Mouse (Mus musculus) spleen, postnatal 36 days (tissue): Measurements from ENCODE around the gene Slain2.
"Not testable (repeated sequence)": the region's sequence is repeated elsewhere in the genome, so short reads cannot be mapped to it uniquely, and the experiment has no call there.

Source experiments
- DNase-seq, 2 experiments: peaks; one replicate each; pipeline ENCODE4 v3.0.0; 2022; ENCODE audit warnings: low spot score in 2 of 2, mixed read lengths in 1 of 2

Gene Slain2

DNA sequence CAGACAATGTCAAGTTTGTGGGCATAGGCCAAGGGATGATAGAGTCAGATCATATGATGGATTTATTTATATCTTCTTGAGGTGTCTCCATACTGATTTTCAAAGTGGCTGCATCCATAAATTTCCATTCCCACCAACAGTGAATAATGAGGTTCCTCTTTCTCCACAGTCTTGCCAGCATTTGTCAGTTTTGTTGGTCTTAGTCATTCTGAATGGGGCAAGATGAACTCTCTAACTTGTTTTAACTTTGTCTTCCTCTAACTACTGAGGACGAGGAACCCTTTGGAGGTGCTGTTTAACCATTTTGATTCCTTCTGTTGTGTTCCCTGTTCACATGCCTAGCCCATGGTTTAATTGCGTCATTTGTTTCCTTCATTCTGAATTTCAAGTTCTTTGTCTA, 36.1 kb downstream of the Slain2 start:
- no peak for DNase-seq

DNA sequence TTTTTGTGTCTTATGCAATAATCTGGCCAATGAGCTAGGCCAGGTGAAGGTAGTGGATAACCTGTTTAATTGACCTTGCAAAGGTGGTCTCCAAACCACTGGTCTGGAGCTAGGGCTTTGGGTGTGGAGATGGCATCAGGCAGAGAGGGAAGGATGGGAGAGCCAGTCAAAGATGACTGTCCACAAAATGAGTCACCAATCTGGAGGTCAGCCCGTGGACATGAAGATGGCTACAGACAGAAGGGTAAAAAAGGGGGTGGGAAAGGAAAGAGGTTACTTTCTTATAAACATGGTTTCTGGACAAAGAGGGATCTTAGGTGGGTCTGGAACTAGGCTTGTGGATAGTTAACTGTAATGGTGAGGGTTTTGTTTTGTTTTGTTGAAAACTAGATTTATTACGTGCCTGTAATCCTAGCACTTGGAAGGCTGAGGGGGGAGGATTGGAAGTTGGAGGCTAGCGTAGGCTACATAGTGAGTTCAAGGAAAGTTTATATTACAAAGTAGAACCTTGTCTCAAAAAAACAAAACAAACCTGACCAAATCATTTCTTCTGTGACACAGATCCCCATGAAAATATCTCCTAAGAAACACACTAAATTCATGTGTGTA, 40.0 kb downstream of the Slain2 start:
- no peak for DNase-seq

DNA sequence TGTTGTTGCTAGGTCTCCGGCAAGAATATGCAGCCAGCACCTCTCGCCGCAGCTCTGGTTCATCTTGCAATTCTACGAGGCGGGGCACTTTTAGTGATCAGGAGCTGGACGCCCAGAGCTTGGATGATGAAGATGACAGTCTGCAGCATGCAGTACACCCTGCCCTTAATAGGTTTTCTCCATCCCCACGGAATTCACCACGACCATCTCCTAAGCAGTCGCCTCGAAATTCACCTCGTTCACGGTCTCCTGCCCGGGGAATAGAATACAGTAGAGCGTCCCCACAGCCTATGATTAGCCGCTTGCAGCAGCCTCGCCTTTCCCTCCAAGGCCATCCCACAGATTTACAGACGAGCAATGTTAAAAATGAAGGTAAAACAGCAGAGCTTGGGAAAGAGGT, 43.2 kb downstream of the Slain2 start:
- no peak for DNase-seq

DNA sequence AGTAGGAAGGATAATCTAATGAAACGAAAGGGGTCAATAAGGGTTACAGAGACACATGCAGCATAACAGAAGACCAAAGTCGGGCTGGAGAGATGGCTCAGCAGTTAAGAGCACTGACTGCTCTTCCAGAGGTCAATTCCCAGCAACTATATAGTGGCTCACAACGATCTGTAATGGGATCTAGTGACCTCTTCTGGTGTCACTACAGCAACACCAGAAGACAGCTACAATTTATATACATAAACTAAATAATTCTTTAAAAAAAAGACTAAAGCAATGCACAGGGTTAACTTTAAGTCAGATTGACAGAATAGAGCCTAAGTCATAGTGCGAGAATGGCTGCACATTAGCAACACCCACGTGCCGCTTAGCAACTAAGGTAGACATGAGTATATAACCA, 46.0 kb downstream of the Slain2 start:
- DNase-seq: no peak

DNA sequence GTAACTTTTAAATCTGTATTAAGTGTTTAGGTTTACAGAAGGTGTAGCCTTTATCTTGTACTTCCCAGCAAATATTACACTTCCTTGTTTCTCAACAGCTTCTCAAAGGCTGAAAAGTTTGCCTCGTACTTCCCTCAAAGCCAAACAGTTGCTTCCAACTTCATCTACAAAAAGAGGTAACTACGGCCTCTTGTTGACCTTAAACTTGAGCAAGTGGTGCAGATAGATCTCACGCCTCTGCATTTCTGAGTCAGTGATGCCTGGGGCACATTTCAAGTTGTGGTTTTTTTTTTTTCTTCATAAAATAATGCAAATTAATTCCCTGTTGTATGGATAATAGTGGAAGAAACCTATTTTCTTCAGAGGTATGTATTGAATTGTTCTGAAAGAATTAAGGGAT, 51.6 kb downstream of the Slain2 start:
- no peak for DNase-seq

DNA sequence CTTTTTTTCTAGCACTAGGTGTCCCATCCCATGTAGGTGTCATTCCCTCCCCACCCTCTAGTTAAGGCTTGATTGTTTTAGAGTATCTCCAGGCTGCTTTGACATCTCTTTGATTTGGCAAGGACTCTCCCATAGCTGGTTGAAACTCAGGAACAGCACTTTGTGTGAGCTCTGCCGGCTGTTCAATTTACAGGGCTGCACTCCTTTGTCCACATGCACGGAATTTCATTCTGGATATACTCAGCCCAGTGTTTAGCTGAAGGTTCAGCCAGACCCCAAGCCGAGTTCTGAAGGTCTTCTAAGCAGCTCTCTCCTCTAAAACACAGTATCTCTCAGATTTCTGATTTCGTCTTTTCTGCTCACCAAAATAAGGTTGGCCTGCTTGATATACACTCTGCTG, 58.3 kb downstream of the Slain2 start:
- no peak for DNase-seq

DNA sequence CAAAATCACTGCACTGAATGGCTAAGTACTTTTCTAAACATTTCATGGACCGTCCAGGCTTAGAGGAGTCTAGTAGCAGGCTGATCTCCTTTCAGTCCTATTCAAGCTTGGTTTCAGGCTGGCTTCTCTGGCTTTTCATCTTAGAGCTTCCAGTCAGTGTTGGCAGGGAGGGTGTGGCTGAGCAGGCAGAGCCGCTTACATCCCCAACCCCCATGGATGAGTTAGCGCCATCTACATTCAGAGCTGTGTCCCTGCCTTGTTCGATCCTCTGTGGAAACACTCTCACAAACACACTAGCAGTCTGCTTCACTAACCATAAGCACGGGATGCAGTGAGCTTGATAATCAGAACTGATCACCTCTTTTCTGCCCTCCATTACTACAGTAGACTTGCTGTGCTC, 58.8 kb downstream of the Slain2 start:
- DNase-seq: no peak

DNA sequence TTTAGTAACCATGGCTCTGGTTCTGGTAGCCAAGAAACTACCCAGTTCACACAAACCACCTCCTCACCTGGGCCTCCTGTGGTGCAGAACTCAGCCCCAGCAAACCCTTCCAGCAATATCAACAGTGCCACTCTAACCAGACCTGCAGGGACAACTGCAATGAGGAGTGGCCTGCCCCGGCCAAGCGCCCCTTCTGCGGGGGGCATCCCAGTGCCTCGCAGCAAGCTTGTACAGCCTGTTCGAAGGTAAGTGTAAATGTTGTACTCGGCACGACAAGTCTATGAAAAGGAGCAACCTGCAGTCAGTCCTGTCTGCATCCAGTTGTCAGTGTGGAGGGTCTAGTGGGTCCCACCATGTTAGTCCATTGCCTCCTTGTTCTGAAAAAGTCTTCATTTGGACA, 60.5 kb downstream of the Slain2 start, which contains the start of gene Gm10135:
Gene Gm10135 (minus strand): TSS at position 101 of the 400 bp plus-strand sequence.
- DNase-seq: no peak

DNA sequence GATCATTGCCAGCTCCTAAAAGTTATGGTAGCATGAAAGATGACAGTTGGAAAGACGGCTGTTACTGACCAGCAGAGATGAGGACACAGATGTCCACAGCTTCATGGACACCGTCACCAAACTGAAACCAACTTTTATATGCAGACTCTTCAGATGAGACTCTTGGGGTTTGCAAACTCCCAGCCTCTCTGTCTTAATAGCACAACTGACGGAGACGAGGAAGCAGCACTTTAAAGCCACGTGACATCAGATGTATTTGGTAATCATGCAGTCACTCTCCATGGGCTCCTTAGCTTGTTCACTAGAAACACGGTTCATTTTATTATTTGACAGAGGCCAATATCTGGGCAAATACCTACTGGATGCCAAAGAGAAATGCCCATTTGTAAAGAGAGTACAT, 61.9 kb downstream of the Slain2 start:
- DNase-seq: no peak

DNA sequence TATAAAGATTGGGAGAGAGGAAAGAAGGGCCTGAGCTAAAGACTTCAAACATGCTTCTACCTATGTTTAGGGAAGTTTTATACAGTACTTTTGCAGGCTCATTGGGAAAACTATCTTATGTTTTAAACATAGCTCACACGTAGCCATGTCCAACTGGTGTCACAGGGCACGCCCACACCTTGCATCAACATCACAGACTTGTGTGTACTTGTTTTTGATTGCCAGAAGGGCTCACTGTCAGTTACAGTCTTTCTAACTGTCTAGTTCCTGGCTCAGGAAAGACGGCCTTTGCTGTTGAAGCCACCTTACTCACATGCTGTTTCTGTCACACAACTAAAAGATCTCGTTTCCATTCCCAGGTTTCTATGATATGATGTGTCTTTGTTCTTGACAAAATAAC, 62.4 kb downstream of the Slain2 start:
- DNase-seq: no peak

DNA sequence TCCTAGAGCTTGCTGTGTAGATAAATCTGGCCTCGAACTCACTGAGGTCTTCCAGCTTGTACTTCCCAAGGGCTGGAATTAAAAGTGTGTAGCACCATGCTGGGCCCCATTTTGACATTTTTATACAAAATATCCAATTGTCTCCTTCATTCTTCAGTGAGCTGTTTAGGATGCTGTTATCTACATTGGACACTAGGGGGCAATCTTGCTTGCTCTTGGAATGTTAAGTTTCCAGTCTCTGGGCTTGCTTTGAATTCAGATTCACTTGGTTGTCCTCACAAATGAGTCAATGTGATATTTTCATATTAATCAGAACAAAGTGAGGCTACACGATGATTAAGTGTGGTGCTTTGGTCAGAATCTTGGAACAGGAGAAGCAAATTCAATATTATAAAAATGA, 70.0 kb downstream of the Slain2 start:
- DNase-seq: no peak

DNA sequence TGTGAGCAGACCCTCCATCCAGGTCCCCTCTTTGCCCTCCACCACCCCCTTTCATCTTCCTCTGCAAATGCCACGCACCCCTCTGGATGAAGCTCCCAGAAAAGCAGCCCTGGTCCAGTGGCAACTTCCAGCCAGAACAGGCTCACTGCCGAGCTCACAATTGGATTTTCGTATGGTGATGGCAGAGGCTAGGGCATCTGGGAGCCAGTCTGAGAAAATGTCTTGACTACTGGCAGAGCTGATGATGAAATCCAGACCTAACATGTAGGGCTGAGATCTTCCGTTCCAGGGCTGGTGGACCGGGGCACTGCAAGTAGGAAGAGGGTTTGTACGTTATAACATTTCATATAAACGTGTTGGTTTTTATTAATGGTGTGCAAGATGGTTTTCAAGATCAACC, 73.7 kb downstream of the Slain2 start:
- no peak for DNase-seq

DNA sequence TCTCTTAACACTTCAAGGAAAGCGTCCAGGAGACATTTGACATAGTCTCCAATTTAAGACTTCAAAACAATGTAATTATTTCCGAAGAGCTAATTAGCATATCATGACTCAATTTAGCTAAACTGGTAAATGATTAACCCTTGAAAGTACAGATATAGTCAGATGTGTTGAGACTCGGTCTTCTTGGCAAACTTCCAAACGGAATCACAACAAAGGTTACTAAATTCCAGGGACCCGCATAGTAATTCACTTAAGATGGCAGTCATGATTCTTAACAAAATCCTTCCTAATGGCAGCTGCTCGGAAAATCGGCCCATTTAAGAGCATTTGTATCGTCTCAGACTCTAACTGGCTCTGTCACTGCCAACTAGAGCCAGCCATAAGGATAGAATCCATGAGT, 75.7 kb downstream of the Slain2 start:
- DNase-seq: no peak

DNA sequence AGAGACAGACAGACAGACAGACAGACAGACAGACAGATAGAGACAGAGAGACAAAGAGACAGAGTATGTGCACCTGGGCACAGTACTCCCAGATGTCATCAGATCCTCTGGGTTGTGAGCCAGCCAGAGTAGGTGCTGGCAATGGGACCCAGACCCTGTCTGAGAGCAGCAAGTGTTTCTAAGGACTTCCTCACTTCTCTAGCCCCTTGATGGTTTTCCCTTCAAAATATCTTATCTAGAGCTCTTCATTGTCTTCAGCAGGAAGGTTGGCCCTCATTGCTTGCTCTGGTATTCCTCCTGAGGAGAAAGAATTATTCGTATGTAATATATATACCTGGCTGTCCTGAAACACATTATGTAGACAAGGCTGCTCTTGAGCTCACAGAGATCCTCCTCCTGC, 78.4 kb downstream of the Slain2 start:
- no peak for DNase-seq

DNA sequence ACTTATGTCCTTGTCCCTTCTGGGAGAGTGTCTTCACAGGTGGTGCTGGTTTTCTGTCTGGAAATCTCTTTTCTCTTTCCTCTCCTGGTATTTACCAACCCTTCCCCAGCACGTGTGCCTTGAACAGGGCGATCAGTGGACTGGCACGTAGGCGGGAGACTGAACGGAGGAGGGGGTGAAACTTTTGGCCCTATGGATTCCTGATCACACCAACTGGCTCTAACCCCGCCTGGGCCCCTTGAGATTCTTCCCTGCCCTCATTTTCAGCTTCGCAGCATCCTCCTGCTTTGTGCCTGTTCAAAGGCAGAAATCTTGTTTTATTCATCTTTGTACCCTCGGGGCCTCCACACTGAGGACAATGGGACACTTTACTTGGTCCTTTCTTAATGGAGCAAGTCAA, 80.3 kb downstream of the Slain2 start:
- no peak for DNase-seq

DNA sequence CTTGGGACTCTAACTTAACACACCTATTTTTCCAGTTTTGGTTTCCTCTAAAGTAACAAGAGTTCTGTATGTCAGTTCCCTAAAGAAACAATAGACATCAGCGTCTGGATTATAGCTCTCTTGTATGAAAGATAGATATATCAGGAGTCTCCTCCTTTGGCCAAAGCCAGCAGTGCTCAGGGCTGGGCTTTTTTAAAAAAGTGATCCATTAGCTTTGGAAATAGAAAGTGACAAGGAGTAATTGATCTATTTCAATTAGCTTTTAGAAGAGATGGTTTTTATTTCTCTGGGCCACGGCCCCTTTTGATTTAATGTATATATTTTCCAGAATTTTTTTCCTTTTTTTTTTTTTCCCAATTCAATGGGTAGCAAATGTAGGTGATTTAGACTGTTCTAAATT, 80.8 kb downstream of the Slain2 start:
- no peak for DNase-seq

DNA sequence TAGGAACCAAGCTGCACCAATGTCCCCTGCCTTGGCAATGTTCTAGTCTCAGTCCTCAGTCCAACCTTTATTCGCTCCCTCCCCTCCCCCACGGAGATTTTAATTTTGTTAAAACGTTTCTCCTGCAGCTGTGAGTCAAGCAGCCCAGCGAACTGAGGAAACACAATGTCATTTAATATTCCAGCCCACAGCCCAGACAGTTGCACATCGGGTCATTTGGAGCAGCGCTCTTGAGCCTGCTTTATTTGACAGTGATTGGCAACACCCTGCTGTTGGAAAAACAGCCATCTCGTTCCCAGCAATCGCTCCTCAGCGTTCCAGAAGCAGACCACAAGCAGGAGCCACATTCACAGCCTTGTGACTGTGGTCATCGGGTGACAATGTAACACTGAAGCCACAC, 81.3 kb downstream of the Slain2 start:
- DNase-seq: no peak

DNA sequence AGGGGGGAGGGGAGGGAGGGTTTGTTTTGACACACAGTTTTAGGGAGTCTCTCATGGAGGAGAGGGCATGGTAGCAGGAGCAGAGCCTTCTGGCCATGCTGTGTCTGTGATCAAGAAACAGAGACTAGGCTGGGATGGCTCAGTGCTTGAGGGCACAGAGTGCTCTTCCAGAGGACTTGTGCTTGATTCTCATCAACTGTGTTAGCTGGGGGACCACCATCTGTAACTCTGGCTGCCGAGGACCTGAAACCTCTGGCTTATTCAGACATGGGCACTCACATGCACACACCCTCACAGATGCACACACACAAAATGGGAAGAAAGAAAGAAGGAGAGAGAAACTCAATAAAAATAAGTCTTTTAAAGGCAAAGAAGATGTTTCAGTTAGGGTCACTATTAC, 84.4 kb downstream of the Slain2 start:
- DNase-seq: not testable (repeated sequence)

DNA sequence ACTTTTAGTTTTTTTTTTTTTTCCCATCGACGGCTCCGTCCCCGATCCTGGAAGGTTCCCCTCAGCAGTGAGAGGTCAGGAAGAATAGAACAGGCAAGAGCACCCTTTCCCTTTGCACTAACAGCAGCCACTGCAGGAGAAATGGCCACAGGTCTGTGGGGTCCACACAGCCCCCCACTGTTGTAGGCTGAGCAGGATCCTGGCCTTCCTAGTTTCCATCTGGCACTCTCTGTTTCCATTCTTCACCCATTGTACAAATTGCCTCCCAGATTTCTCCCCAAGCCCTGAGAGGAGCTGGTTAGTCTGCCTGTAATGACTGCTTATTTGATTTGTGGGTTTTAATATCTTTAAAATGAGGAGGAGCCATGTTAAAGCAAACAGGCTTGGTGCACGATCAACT, 89.9 kb downstream of the Slain2 start:
- no peak for DNase-seq

DNA sequence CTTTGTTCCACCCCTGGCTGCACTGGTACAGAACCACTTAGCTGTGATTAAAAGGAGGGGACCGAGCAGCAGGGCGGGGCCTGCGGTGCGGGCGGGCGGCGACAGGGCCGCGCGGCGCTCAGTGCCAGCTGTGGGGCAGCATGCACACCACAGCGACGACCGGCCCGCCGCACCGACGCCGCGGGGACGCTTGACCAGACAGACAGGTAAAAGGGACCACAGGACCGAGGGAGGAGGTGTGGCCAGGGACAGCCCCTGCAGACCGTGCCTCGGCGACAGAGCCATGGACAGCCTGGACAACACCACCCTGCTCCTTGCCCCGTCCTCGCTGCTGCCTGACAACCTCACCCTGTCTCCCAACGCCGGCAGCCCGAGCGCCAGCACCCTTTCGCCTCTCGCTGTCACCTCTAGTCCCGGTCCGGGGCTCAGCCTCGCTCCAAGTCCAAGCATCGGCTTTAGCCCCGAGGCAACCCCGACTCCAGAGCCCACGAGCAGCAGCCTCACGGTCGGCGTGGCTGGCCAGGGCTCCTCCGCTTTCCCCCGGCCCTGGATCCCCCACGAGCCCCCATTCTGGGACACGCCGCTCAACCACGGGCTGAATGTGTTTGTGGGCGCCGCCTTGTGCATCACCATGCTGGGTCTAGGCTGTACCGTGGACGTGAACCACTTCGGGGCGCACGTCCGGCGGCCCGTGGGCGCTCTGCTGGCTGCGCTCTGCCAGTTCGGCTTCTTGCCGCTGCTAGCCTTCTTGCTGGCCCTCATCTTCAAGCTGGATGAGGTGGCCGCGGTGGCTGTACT, 92.9 kb downstream of the Slain2 start, which contains the start of gene Slc10a4:
Gene Slc10a4 (plus strand): TSS at position 100 of the 798 bp plus-strand sequence.
- no peak for DNase-seq

DNA sequence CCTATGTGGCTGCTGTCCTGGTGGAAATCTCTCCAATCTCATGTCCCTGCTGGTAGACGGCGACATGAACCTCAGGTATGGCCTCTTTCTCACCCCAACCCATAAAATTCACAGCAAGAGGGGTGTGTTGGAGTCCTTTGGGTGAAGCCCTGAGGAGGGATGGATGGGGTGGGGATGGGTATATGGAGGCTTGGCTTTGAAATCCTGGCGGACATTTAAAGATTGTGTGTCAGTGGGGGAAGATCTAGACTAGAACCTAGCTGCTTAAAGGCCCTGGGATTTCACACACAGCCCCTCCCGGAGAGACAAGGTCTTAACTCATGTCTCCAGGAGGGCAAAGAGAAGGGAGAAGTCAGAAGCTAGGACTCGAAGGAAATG, 93.5 kb downstream of the Slain2 start:
- DNase-seq: no peak

DNA sequence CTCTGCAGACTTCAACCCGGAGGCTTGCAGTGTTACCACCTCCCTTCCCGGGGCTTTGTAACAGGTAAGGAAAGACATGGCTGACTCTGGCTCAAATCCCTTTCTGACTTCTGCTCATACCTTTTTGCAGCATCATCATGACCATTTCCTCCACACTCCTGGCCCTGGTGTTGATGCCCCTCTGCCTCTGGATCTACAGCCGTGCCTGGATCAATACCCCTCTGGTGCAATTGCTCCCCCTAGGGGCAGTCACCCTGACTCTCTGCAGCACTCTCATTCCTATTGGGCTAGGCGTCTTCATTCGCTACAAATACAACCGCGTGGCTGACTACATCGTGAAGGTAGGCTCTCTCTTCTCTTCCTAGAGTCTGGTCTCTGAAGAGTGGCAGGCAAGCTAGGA, 94.1 kb downstream of the Slain2 start:
- not testable (repeated sequence) for DNase-seq

DNA sequence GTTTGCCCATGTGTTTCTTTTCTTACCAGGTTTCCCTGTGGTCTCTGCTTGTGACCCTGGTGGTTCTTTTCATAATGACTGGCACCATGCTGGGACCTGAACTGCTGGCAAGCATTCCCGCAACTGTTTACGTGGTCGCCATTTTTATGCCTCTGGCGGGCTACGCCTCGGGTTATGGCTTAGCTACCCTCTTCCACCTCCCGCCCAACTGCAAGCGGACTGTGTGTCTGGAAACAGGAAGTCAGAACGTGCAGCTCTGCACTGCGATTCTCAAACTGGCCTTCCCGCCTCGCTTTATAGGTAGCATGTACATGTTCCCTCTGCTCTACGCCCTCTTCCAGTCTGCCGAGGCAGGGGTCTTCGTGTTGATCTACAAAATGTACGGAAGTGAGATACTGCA, 97.7 kb downstream of the Slain2 start:
- not testable (repeated sequence) for DNase-seq
